Mouse (Mus musculus) stomach, postnatal 0 days (tissue): ENCODE results near the gene Fbxl5.

Experiments used
- CTCF ChIP-seq: IDR thresholded peaks from 2 replicates; pipeline ENCODE4 v1.5.1; 2016; ENCODE audit warnings: antibody characterized with exemption, low read depth, mild to moderate bottlenecking, moderate library complexity
- EP300 ChIP-seq: optimal IDR thresholded peaks from 2 replicates; pipeline ENCODE3; 2016; ENCODE audit warnings: antibody characterized with exemption

- TF ChIP-seq CTCF (no peak), EP300 (no peak)
Measured at GRCm38 (mm10) chr5:43826883-43827282, 5.4 kb upstream of the Fbxl5 start.
